In the genomic region with DNA sequence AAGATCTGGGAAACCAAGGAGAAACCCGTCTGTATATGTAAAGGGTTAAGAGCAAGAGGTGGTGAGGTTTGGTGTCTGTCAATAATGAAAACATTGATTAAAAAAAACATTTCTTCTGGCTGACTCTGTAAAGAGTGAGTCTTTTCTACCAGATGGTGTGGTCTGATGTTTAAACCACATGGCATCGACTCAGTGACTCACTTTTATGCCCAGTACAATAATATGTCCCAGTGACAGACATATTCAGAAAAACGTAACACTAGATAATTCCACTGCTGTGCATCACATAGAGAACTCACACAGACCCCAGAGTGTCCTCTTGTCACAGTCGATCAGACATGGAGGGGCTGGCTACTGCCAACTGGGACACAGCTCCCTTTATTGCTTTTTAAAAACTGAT, we compare ENCODE assay signal across 21 mouse cellular contexts.
"Had no signal": no experiment of that assay in that cellular context is flagged by ENCODE, and none has a peak within 500 bp of the region (broad histone marks: within the 10 kb centered on the region; RNA-seq: fewer than 3 reads in every experiment).

No protein-coding gene starts in this region.

- H3K27me3 ChIP-seq: lung, embryonic 15.5 days had no signal

- H3K36me3 ChIP-seq: lung, embryonic 15.5 days; midbrain, embryonic 13.5 days; neural tube, embryonic 13.5 days; neural tube, embryonic 15.5 days had no signal

- H3K9ac ChIP-seq: lung, embryonic 15.5 days; midbrain, embryonic 13.5 days; neural tube, embryonic 13.5 days; neural tube, embryonic 15.5 days had no signal

- H3K9me3 ChIP-seq: lung, embryonic 15.5 days; midbrain, embryonic 13.5 days; neural tube, embryonic 13.5 days; neural tube, embryonic 15.5 days had no signal

- ATAC-seq: lung, postnatal 0 days; midbrain, embryonic 13.5 days; midbrain, embryonic 16.5 days had no signal

- DNase-seq: lung, adult 2 months; lung, postnatal 14 days; lung, postnatal 36 days; retina, postnatal 1 day; right cerebral cortex, adult 18-20 months; right cerebral cortex, postnatal 25 days; right cerebral cortex, postnatal 4 days; spleen, adult 18-20 months; thymus, adult 18-20 months; thymus, postnatal 25 days; thymus, postnatal 4 days had no signal

- H3K4me1 ChIP-seq: lung, embryonic 15.5 days had no signal

- H3K27ac ChIP-seq: lung, embryonic 15.5 days; macrophage; midbrain, embryonic 13.5 days; neural tube, embryonic 13.5 days; neural tube, embryonic 15.5 days had no signal

- H3K4me3 ChIP-seq: lung, embryonic 15.5 days; megakaryocyte, embryonic 14.5 days; midbrain, embryonic 13.5 days; myocyte; neural tube, embryonic 13.5 days; neural tube, embryonic 15.5 days had no signal

- H3K4me2 ChIP-seq: lung, embryonic 15.5 days; midbrain, embryonic 11.5 days; midbrain, embryonic 13.5 days; neural tube, embryonic 13.5 days; neural tube, embryonic 15.5 days had no signal
